Mouse (Mus musculus) heart, postnatal 10 days (tissue): Measurements from ENCODE around the gene Slc22a17. TPM values are rescaled to one million over a fixed set of nuclear protein-coding genes. Genes with fewer than 3 reads are reported as not detected.
A peak's percentile ranks its signal among the peaks of the same experiment; 100 is the strongest.

ENCODE experiments used
- DNase-seq, 2 experiments: peaks; one replicate each; pipeline ENCODE4 v3.0.0; 2021
- intact Hi-C: fragments of 180-260 bp; cut with DNase I; formaldehyde crosslinking; loops from one replicate; pipeline ENCODE4 v1.15.1; 2025
- microRNA-seq, 2 experiments: library from miRNA; unstranded; fragments of <30 nt; microRNA quantifications; one replicate each; pipeline ENCODE4 v1.2.0; 2022
- total RNA-seq, 2 experiments: library from RNA; stranded (reverse); gene quantifications; 2 replicates each; pipeline ENCODE4 v1.2.3; 2021

The Slc22a17 gene
- total RNA-seq, 2 experiments from 2014 or later = 9.6 to 10.8 TPM

DNA sequence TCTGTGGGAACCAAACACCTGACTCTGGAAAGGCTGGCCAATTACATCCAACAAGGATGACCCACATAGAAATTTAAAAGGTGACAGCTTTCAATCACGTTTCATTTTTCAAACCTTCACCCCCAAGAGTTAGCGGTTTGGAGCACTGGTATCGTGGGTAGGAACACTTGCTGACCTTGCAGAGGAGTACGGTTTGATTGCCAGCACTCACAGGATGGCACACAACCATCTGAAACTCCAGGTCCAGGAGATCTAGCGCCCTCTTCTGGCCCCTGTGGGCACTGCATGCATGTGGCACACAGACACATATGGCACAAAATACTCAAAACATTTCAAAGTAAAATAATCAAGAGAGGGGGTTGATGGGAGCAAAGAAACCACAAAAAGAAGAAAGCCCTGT lies 46.0 kb downstream of the Slc22a17 start:
- intact Hi-C loops = no loop called here
- no peak for DNase-seq

DNA sequence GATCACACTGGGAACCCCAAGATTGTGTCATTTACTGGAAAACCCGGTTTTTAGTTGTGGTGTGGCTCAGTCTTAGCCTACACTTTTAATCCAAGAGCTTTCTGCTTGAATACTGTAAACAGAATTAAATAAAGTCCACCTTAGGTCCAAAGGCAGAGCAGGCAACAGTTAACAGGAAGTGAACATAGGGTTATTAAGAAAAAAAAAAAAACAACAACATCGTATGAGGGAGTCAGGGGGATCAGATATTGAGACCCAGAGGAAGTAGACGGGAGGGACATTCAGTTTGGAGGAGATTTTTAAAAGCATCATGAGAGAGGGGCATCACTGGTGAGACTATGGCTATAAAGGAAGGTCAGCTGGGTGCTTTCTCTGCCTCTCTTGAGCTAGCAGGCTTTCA lies 46.7 kb downstream of the Slc22a17 start:
- DNase-seq = no peak
- intact Hi-C loops = no loop called here

GRCm38 (mm10) chr14:54865626-54866025 lies 47.3 kb downstream of the Slc22a17 start:
- no peak for DNase-seq
- intact Hi-C loops = no loop called here

GRCm38 (mm10) chr14:54864313-54865036 lies 48.5 kb downstream of the Slc22a17 start:
- DNase-seq = no peak
- intact Hi-C loops = no loop called here

GRCm38 (mm10) chr14:54863501-54864312 lies 49.2 kb downstream of the Slc22a17 start:
- peak; percentile 95 for DNase-seq
- intact Hi-C loops = loop anchor here (1.0 kb wide), 1 partner anchor 12 kb away; no protein-coding TSS in a partner anchor

DNA sequence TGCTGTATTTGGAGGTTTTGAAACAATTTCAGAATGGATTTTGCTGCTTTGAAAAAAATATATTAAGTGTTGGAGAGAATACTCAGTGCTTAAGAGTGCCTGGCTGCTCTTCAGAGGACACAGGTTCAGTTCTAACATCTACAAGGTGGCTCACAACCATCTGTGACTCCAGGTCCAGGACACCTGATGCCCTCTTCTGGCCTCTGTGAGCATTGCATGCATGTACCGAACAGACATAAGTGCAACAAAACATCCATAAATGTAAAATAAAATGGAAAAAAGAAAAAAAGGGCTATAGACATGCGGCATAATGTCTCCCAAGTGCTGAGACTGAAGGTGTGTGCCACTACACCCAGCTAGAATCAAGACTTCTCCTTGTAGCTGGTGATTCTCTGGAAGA lies 52.4 kb downstream of the Slc22a17 start:
- intact Hi-C loops = loop anchor here (1.0 to 2.0 kb wide), 2 partner anchors 18 to 146 kb away; no protein-coding TSS in a partner anchor
- peak; percentile 44 to 71 for DNase-seq

- intact Hi-C loops = no loop called here
These were observed 55.0 kb downstream of the Slc22a17 start for GRCm38 (mm10) chr14:54857891-54858290.

DNA sequence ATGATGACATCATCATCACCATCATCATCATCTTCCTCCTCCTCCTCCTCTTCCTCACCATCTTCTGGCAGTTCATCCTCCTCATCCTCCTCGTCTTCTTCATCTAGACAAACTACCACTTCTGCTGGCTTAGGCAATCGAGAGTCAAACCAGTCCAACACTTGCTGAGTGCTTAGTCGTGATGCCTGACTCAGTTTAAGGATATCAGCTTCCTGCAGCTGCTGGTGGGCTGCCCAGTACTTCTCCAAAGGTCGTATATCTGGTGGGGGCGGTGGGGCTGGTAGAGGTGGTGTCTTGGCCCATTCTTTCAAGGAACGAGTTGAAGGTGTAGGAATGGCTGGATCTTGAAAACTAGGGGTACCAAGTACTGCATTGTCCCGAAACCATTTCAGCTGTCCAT lies 56.2 kb downstream of the Slc22a17 start:
- no peak for DNase-seq
- intact Hi-C loops = no loop called here

More at GRCm38 (mm10) chr14:54857891-54858290, 55.0 kb downstream of the Slc22a17 start:
- DNase-seq = no peak

Small RNAs within 50 kb of the gene (microRNA-seq; reads per million reads assigned to microRNA genes)
- gene Mir208a = 2,035 to 4,380 reads per million in 2 experiments

Other genes with a start within 250 kb of the Slc22a17 start
- 10 to 100 TPM; 19.8 to 21.9 TPM for gene 1700123O20Rik, start 226.9 kb downstream of the Slc22a17 start, total RNA-seq
- gene Acin1, start 226.2 kb downstream of the Slc22a17 start, total RNA-seq = 100 to 1,000 TPM; 104 to 114 TPM
- gene Gm29776, start 214.3 kb downstream of the Slc22a17 start, total RNA-seq = under 1 TPM; 0.10 TPM
- not detected for gene Cebpe, start 201.0 kb downstream of the Slc22a17 start, total RNA-seq
- gene Slc7a8, start 131.2 kb downstream of the Slc22a17 start, total RNA-seq = 1 to 10 TPM; 2.4 to 3.6 TPM
- gene Rnf212b, start 99.0 kb downstream of the Slc22a17 start, total RNA-seq = not detected
- gene Homez, start 42.2 kb downstream of the Slc22a17 start, total RNA-seq = 10 to 100 TPM in 1 of 2 experiments, 1 to 10 TPM in 1; 8.7 to 11.2 TPM
- gene Ppp1r3e, start 35.6 kb downstream of the Slc22a17 start, total RNA-seq = 1 to 10 TPM; 5.6 to 6.2 TPM
- 10 to 100 TPM; 39.3 to 41.8 TPM for gene Bcl2l2, start 29.8 kb downstream of the Slc22a17 start, total RNA-seq
- gene Gm20521, start 29.7 kb downstream of the Slc22a17 start, total RNA-seq = 1 to 10 TPM in 1 of 2 experiments, not detected in 1; 1.6 TPM
- gene Pabpn1, start 20.6 kb downstream of the Slc22a17 start, total RNA-seq = 100 to 1,000 TPM in 1 of 2 experiments, 10 to 100 TPM in 1; 99.4 to 103 TPM
- gene Efs, start 13.0 kb upstream of the Slc22a17 start, total RNA-seq = 1 to 10 TPM; 7.4 TPM
- not detected for gene Il25, start 19.6 kb upstream of the Slc22a17 start, total RNA-seq
- under 1 TPM in 1 of 2 experiments, not detected in 1; 0.91 TPM for gene Cmtm5, start 23.1 kb upstream of the Slc22a17 start, total RNA-seq
- over 10,000 TPM; 20,580 to 20,870 TPM for gene Myh6, start 53.8 kb upstream of the Slc22a17 start, total RNA-seq
- not detected for gene Gm17428, start 63.8 kb upstream of the Slc22a17 start, total RNA-seq
- 1,000 to 10,000 TPM; 1,842 to 1,858 TPM for gene Myh7, start 81.5 kb upstream of the Slc22a17 start, total RNA-seq
- gene Ngdn, start 102.3 kb upstream of the Slc22a17 start, total RNA-seq = 10 to 100 TPM; 30.6 to 33.9 TPM
- 1 to 10 TPM; 2.2 to 3.4 TPM for gene Zfhx2, start 179.2 kb upstream of the Slc22a17 start, total RNA-seq
- gene Thtpa, start 181.7 kb upstream of the Slc22a17 start, total RNA-seq = 10 to 100 TPM; 11.3 to 13.8 TPM
- 1 to 10 TPM; 5.5 to 5.7 TPM for gene Ap1g2, start 193.5 kb upstream of the Slc22a17 start, total RNA-seq
- under 1 TPM; 0.12 to 0.15 TPM for gene Jph4, start 203.8 kb upstream of the Slc22a17 start, total RNA-seq